Mouse (Mus musculus) thymus, adult 2 months (tissue): Measurements from ENCODE around the gene Fcrlb.

Experiments used
- CTCF ChIP-seq: fragments of 200-500 bp; IDR thresholded peaks from 2 replicates; pipeline ENCODE4 v1.5.1; 2012; ENCODE audit warnings: mild to moderate bottlenecking, control low read depth, low read length, moderate library complexity, borderline replicate concordance; ENCODE audit not compliant: control insufficient read depth, poor library complexity, insufficient read depth; ENCODE audit errors: extremely low read depth
- POLR2A ChIP-seq: fragments of 200-500 bp; IDR thresholded peaks from 2 replicates; pipeline ENCODE4 v1.6.1; 2012; ENCODE audit warnings: mild to moderate bottlenecking, low read length, control low read depth, moderate library complexity; ENCODE audit not compliant: control insufficient read depth, poor library complexity, insufficient read depth; ENCODE audit errors: extremely low read depth

- no peak for TF ChIP-seq CTCF
- TF ChIP-seq POLR2A: no peak
Observed at GRCm38 (mm10) chr1:170886044-170886458, 26.7 kb downstream of the Fcrlb start.
